Mouse (Mus musculus) hindbrain, embryonic 13.5 days (tissue): ENCODE measurements at regions not wholly inside any gene's neighbourhood (a gene's known extent, or its start where the extent isn't known, plus 50 kb on each side); places are given as distances from the start of the nearest gene placed in this dataset.
A peak's percentile ranks its signal among the peaks of the same experiment; 100 is the strongest.

Source experiments
- ATAC-seq: fragments of 200-750 bp; cut with Nextera tagmentation; 2 replicates; pipeline ENCODE4 v1.8.0; 2017; ENCODE audit warnings: moderate TSS enrichment; ENCODE audit not compliant: low FRiP score
- H3K27ac ChIP-seq: fragments of 300-500 bp; sonication (generic); 2 replicates; pipeline ENCODE4 v1.5.1; 2015; ENCODE audit warnings: inconsistent platforms, mild to moderate bottlenecking, moderate library complexity
- H3K27me3 ChIP-seq: fragments of 300-500 bp; sonication (generic); 2 replicates; pipeline ENCODE4 v1.6.1; 2015; ENCODE audit warnings: mild to moderate bottlenecking, inconsistent platforms
- H3K36me3 ChIP-seq: fragments of 300-500 bp; sonication (generic); 2 replicates; pipeline ENCODE4 v1.6.1; 2015; ENCODE audit warnings: mild to moderate bottlenecking, inconsistent platforms
- H3K4me1 ChIP-seq: fragments of 300-500 bp; sonication (generic); replicated peaks from 2 replicates; pipeline ENCODE4 v1.6.1; 2015; ENCODE audit warnings: inconsistent platforms
- H3K4me2 ChIP-seq: fragments of 300-500 bp; sonication (generic); 2 replicates; pipeline ENCODE4 v1.6.1; 2015; ENCODE audit warnings: inconsistent platforms, mild to moderate bottlenecking, moderate library complexity
- H3K4me3 ChIP-seq: fragments of 300-500 bp; sonication (generic); 2 replicates; pipeline ENCODE4 v1.5.1; 2015; ENCODE audit warnings: mild to moderate bottlenecking, inconsistent platforms
- H3K9ac ChIP-seq: fragments of 300-500 bp; sonication (generic); 2 replicates; pipeline ENCODE4 v1.6.1; 2015; ENCODE audit warnings: mild to moderate bottlenecking, inconsistent platforms
- H3K9me3 ChIP-seq: fragments of 300-500 bp; sonication (generic); 2 replicates; pipeline ENCODE4 v1.6.1; 2016; ENCODE audit warnings: inconsistent platforms
- WGBS: fragments of 180-500 bp; shearing (Covaris S2); methylation state at CpG from one replicate; pipeline ENCODE4 v1.1.7; 2015; 5-methylcytosine and 5-hydroxymethylcytosine counted together

- no peaks in the 10 kb centered on the region for H3K36me3 ChIP-seq
- H3K4me2 ChIP-seq, result no peak overlapping the region
- H3K27ac ChIP-seq, result 0 out of 2 replicates have a peak overlapping the region, but pooled peaks have one; percentile 23
- 0 out of 2 replicates have a peak, but pooled peaks cover 8% of the 10 kb centered on the region for H3K4me1 ChIP-seq
- no peak overlapping the region for H3K4me3 ChIP-seq
- 0 out of 2 replicates have a peak, but pooled peaks cover 5% of the 10 kb centered on the region for H3K27me3 ChIP-seq
- no peak overlapping the region for H3K9ac ChIP-seq
- no peak for ATAC-seq
- WGBS, result 58% methylated on average over 4 of the region's 4 CpGs
- no peaks in the 10 kb centered on the region; the same call in 1 of the 2 replicates for H3K9me3 ChIP-seq
These were observed 208.5 kb upstream of the Mocs1 start for GRCm38 (mm10) chr17:49219512-49220197.

DNA sequence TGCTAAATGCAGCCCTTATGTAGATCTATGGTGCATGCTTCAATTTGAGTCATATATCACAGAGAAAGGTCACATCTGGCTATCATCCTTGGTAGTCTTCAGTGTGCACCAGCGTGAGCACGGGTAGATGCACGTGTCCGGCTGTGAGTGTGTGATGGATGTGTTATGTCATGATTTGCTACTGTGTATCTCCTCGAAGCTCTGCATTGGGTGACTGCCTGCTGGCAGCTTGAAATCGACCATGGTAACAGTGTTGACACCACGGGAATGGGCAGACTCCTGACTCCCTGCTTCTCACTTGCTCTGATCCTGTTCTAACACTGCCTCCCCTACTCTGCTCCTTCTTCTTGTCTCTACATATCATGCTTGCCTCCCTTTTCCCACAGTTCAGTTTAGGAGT is 204.9 kb upstream of the Mocs1 start:
- no peaks in the 10 kb centered on the region for H3K36me3 ChIP-seq
- no peaks in the 10 kb centered on the region; the same call in 1 of the 2 replicates for H3K9me3 ChIP-seq
- H3K27me3 ChIP-seq, result 0 out of 2 replicates have a peak, but pooled peaks cover 6% of the 10 kb centered on the region
- H3K9ac ChIP-seq, result no peak overlapping the region
- ATAC-seq, result no peak
- H3K4me1 ChIP-seq, result 0 out of 2 replicates have a peak, but pooled peaks cover 8% of the 10 kb centered on the region
- no peak overlapping the region for H3K27ac ChIP-seq
- no peak overlapping the region for H3K4me2 ChIP-seq
- WGBS, result 74% methylated on average over 7 of the region's 7 CpGs
- no peak overlapping the region for H3K4me3 ChIP-seq

DNA sequence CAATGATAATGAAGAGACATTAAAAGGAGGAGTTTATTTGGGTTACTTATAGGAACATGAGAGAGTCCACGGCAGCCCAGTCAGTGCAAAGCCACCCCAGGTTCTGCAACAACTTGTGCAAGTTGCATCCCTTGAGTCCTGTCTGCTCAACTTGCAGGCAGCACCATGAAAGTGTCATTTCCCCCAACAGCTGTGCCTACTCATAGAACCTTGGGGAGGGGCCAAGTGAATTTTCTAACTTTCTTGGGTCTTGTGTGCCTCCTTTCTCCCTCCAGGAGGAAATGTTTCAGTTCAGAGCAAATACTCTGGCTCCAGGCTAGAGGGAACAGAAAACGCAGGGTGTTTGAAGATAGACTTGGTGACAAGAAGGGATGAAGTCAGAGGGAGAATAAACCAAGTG is 204.5 kb upstream of the Mocs1 start:
- ATAC-seq, result no peak
- no peaks in the 10 kb centered on the region for H3K36me3 ChIP-seq
- no peak overlapping the region for H3K4me2 ChIP-seq
- no peaks in the 10 kb centered on the region; the same call in 1 of the 2 replicates for H3K9me3 ChIP-seq
- H3K4me3 ChIP-seq, result no peak overlapping the region
- no peak overlapping the region for H3K27ac ChIP-seq
- H3K9ac ChIP-seq, result no peak overlapping the region
- 0 out of 2 replicates have a peak, but pooled peaks cover 8% of the 10 kb centered on the region for H3K4me1 ChIP-seq
- WGBS, result 85% methylated on average over 2 of the region's 2 CpGs
- H3K27me3 ChIP-seq, result peaks cover 10% of the 10 kb centered on the region

DNA sequence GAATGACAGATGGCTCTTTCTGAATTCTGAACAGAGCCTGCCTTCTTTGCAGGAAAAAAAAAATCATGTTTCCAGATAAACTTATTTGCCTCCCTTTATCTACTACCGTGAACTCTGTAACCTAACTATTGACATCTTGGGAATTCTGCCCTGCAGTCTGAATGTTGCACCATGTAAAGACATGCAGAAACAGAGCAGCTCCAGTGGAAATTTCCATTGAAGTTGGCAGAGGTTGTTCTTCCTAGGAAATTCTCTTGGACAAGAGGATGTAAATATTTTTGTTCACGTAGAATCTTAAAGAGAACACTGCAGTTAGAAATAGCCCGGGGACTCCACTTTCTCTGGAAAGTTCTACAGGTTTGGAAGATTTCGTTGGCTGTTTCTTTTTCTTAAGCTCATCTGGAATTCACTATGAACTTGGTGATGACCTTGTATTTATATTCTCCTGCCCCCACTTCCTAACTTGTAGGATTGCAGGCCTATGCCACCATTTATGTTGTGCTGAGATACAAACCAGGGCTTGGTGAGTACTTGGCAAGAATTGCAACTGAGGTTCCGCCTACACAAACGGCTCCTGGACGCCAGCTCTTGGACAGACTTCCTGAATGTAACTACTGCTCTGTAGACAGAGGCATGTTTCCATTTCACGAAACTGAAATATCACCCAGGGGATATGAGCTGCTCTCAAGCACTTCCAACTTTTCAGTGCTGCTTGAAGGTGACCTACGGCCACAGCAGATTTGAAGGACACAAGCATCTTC is 202.7 kb upstream of the Mocs1 start:
- H3K4me2 ChIP-seq, result no peak overlapping the region
- 86% methylated on average over 9 of the region's 9 CpGs for WGBS
- ATAC-seq, result no peak

DNA sequence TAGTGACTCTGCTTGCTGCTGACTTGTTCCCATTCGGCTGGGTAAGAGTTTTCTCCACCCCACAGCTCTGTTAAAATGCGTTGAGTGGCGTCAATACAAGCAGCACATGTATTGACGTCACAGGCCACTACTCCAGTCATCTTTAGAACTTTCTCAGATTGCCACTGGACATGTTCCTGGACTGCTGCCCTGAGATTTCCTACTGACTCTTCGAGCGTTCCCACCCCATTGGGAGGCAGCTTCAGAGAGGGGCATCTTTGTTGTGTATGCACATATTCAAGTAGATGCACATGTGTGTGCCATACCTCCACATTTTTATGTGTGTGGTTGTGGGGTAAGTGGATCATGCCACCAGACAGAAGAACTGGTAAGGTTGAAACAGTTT is 202.2 kb upstream of the Mocs1 start:
- Histone ChIP-seq H3K9me3 (no peaks in the 10 kb centered on the region; the same call in 1 of the 2 replicates), H3K36me3 (no peaks in the 10 kb centered on the region), H3K9ac (no peak overlapping the region), H3K4me1 (peaks cover 5% of the 10 kb centered on the region), H3K4me3 (no peak overlapping the region), H3K4me2 (no peak overlapping the region), H3K27ac (no peak overlapping the region), H3K27me3 (peaks cover 16% of the 10 kb centered on the region)
- no peak for ATAC-seq
- 85% methylated on average over 6 of the region's 6 CpGs for WGBS

More for the DNA sequence above, 202.7 kb upstream of the Mocs1 start:
- Histone ChIP-seq H3K9me3 (no peaks in the 10 kb centered on the region; the same call in 1 of the 2 replicates), H3K4me1 (no peaks in the 10 kb centered on the region), H3K9ac (no peak overlapping the region), H3K27me3 (peaks cover 16% of the 10 kb centered on the region), H3K27ac (no peak overlapping the region), H3K36me3 (no peaks in the 10 kb centered on the region), H3K4me3 (no peak overlapping the region)

DNA sequence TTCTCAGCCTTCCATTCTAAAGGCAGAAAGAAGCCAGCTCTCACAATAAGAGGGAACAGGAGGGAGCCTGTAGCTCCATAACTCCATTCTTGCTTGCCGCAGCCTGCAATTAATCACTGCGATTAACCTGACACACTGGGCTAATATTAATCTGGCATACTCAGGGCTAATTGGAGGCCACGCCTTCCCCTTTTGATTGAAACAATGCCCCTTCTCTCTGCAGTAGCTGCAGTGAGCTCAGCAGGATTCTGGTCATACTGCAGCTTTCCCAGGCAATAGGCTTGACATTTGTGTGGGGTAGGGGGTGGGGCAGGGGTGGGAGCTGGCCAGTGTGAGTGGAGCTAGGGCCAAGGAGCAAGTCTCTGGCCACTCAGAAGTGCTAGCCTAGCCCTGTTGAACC is 196.9 kb upstream of the Mocs1 start:
- Histone ChIP-seq H3K4me1 (peaks cover 12% of the 10 kb centered on the region), H3K27ac (peak overlapping the region; percentile 40; the same call in 1 of the 2 replicates), H3K4me3 (no peak overlapping the region), H3K27me3 (peaks cover 24% of the 10 kb centered on the region), H3K36me3 (no peaks in the 10 kb centered on the region), H3K9ac (no peak overlapping the region), H3K9me3 (no peaks in the 10 kb centered on the region), H3K4me2 (no peak overlapping the region)
- 22% methylated on average over 3 of the region's 3 CpGs for WGBS
- ATAC-seq, result peak; percentile 78

DNA sequence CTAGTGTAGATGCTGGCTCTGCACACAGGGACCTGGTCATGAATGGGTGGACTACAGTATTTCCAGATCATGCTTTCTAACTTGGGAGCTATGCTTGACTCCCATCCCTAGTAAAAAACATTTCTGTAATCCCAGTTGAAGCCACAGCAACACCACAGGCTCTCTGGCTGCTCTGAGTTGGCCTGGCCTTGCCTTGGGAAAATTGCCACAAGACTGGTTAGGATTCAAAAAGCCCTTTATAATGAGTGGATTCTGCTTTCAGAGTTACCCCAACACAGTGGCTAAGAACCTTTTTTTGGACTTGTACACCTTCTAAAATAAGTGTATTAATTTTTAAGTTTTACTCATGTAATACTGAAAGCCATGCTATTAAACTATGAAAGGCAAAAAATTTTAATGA is 188.1 kb upstream of the Mocs1 start:
- no peaks in the 10 kb centered on the region for H3K9me3 ChIP-seq
- ATAC-seq, result no peak
- H3K4me3 ChIP-seq, result no peak overlapping the region
- no peak overlapping the region for H3K4me2 ChIP-seq
- H3K27me3 ChIP-seq, result 0 out of 2 replicates have a peak, but pooled peaks cover 3% of the 10 kb centered on the region
- no peaks in the 10 kb centered on the region for H3K36me3 ChIP-seq
- no peaks in the 10 kb centered on the region; the same call in 1 of the 2 replicates for H3K4me1 ChIP-seq
- no peak overlapping the region for H3K9ac ChIP-seq
- no peak overlapping the region for H3K27ac ChIP-seq

GRCm38 (mm10) chr17:49243419-49243818 is 184.7 kb upstream of the Mocs1 start:
- H3K27ac ChIP-seq, result no peak overlapping the region

GRCm38 (mm10) chr17:49245013-49245412 is 183.1 kb upstream of the Mocs1 start:
- 0 out of 2 replicates have a peak, but pooled peaks cover 3% of the 10 kb centered on the region for H3K27me3 ChIP-seq
- H3K36me3 ChIP-seq, result no peaks in the 10 kb centered on the region
- H3K9ac ChIP-seq, result no peak overlapping the region
- H3K4me3 ChIP-seq, result no peak overlapping the region
- H3K4me2 ChIP-seq, result no peak overlapping the region
- ATAC-seq, result no peak
- WGBS, result 64% methylated on average over 2 of the region's 2 CpGs
- H3K9me3 ChIP-seq, result no peaks in the 10 kb centered on the region
- peaks cover 24% of the 10 kb centered on the region for H3K4me1 ChIP-seq
- no peak overlapping the region for H3K27ac ChIP-seq

More at GRCm38 (mm10) chr17:49243419-49243818, 184.7 kb upstream of the Mocs1 start:
- no peaks in the 10 kb centered on the region for H3K36me3 ChIP-seq
- no peak overlapping the region for H3K9ac ChIP-seq
- 54% methylated on average over 2 of the region's 2 CpGs for WGBS
- H3K4me1 ChIP-seq, result peaks cover 15% of the 10 kb centered on the region
- no peak overlapping the region for H3K4me2 ChIP-seq
- no peak overlapping the region for H3K4me3 ChIP-seq
- H3K9me3 ChIP-seq, result no peaks in the 10 kb centered on the region
- peak; percentile 44; the same call in 1 of the 2 replicates for ATAC-seq
- 0 out of 2 replicates have a peak, but pooled peaks cover 3% of the 10 kb centered on the region for H3K27me3 ChIP-seq

DNA sequence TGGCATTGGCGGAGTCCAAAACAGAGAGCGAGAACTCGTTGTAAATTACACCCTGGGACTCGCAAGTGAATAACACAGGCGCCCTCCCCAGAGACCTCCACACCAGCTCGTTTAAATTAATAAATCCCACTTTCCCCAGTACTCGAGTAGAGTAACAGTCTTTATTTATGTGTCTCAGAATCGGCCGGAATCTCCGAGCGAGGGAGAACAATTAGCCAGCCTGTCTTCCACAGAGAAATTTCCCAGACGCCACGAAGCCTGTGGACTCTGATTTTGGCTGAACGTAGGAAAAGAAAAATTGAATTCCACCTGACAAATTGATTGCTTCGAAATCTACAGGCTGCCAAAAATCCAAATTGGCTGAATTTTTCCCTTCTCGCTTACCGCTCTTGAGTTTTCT is 180.9 kb upstream of the Mocs1 start:
- Histone ChIP-seq H3K27me3 (no peaks in the 10 kb centered on the region), H3K36me3 (no peaks in the 10 kb centered on the region), H3K4me3 (no peak overlapping the region), H3K27ac (0 out of 2 replicates have a peak overlapping the region, but pooled peaks have one; percentile 20), H3K9me3 (no peaks in the 10 kb centered on the region), H3K9ac (no peak overlapping the region), H3K4me2 (peak overlapping the region; percentile 23), H3K4me1 (peaks cover 44% of the 10 kb centered on the region)
- no peak for ATAC-seq
- 43% methylated on average over 17 of the region's 17 CpGs for WGBS

- no peaks in the 10 kb centered on the region for H3K36me3 ChIP-seq
- H3K27me3 ChIP-seq, result 0 out of 2 replicates have a peak, but pooled peaks cover 9% of the 10 kb centered on the region
- H3K9ac ChIP-seq, result no peak overlapping the region
- H3K4me3 ChIP-seq, result no peak overlapping the region
- no peaks in the 10 kb centered on the region for H3K9me3 ChIP-seq
- H3K4me1 ChIP-seq, result peaks cover 52% of the 10 kb centered on the region
- ATAC-seq, result peak; percentile 58
- H3K4me2 ChIP-seq, result no peak overlapping the region
- H3K27ac ChIP-seq, result peak overlapping the region; percentile 76
- 34% methylated on average over 8 of the region's 8 CpGs for WGBS
These were observed 177.2 kb upstream of the Mocs1 start for GRCm38 (mm10) chr17:49250726-49251537.

GRCm38 (mm10) chr17:49252271-49252670 is 175.9 kb upstream of the Mocs1 start:
- Histone ChIP-seq H3K4me2 (no peak overlapping the region), H3K36me3 (no peaks in the 10 kb centered on the region), H3K4me3 (no peak overlapping the region), H3K9ac (no peak overlapping the region), H3K4me1 (peaks cover 47% of the 10 kb centered on the region), H3K27me3 (0 out of 2 replicates have a peak, but pooled peaks cover 9% of the 10 kb centered on the region), H3K27ac (no peak overlapping the region), H3K9me3 (no peaks in the 10 kb centered on the region)
- 34% methylated on average over 3 of the region's 3 CpGs for WGBS
- no peak; the same call in 1 of the 2 replicates for ATAC-seq
